Mouse (Mus musculus): ENCODE results near the gene Hist1h4f.
"Not testable (repeated sequence)": the region's sequence is repeated elsewhere in the genome, so short reads cannot be mapped to it uniquely, and the experiment has no call there.

Gene Hist1h4f

GRCm38 (mm10) chr13:23551146-23551834 lies at the start of gene Hist1h4f:
Gene Hist1h4f, minus strand, starts transcription at chr13:23551648.
- peak; percentile 94 for DNase-seq

GRCm38 (mm10) chr13:23597957-23598356 lies 46.5 kb upstream of the Hist1h4f start:
- DNase-seq, result peak; percentile 60

GRCm38 (mm10) chr13:23595622-23596372 lies 44.3 kb upstream of the Hist1h4f start:
- no peak for DNase-seq

- no peak for DNase-seq
These were observed 43.7 kb upstream of the Hist1h4f start for GRCm38 (mm10) chr13:23595185-23595584.

GRCm38 (mm10) chr13:23593051-23593770 lies 41.8 kb upstream of the Hist1h4f start:
- DNase-seq, result no peak

GRCm38 (mm10) chr13:23592614-23593013 lies 41.2 kb upstream of the Hist1h4f start:
- DNase-seq, result peak; percentile 70

GRCm38 (mm10) chr13:23591886-23592285 lies 40.4 kb upstream of the Hist1h4f start:
- not testable (repeated sequence) for DNase-seq

- no peak for DNase-seq
These were observed 39.8 kb upstream of the Hist1h4f start for GRCm38 (mm10) chr13:23591206-23591605.

- DNase-seq, result no peak
These were observed 35.4 kb upstream of the Hist1h4f start for GRCm38 (mm10) chr13:23586940-23587225.

GRCm38 (mm10) chr13:23586099-23586939 lies 34.9 kb upstream of the Hist1h4f start:
- DNase-seq, result no peak

- peak; percentile 74 for DNase-seq
These were observed 34.1 kb upstream of the Hist1h4f start for GRCm38 (mm10) chr13:23585442-23586098.

GRCm38 (mm10) chr13:23585029-23585441 lies 33.6 kb upstream of the Hist1h4f start:
- DNase-seq, result peak; percentile 52

GRCm38 (mm10) chr13:23584331-23584730 lies 32.9 kb upstream of the Hist1h4f start:
- DNase-seq, result no peak

GRCm38 (mm10) chr13:23583387-23584068 lies 32.1 kb upstream of the Hist1h4f start:
- no peak for DNase-seq

GRCm38 (mm10) chr13:23582219-23583056 lies 31.0 kb upstream of the Hist1h4f start:
- DNase-seq, result no peak

GRCm38 (mm10) chr13:23581408-23582218 lies 30.2 kb upstream of the Hist1h4f start, which contains the start of gene Hist1h4d:
Gene Hist1h4d, plus strand, starts transcription at chr13:23581598.
- peak; percentile 97 for DNase-seq

- DNase-seq, result no peak
These were observed 26.4 kb upstream of the Hist1h4f start for GRCm38 (mm10) chr13:23577835-23578234.

GRCm38 (mm10) chr13:23576906-23577639 lies 25.6 kb upstream of the Hist1h4f start:
- no peak for DNase-seq

GRCm38 (mm10) chr13:23576351-23576881 lies 25.0 kb upstream of the Hist1h4f start:
- no peak for DNase-seq
